Mouse (Mus musculus): ENCODE data around the gene Ins2. TPM values are rescaled to one million over a fixed set of nuclear protein-coding genes. Genes with fewer than 3 reads are reported as not detected.
A peak's percentile ranks its signal among the peaks of the same experiment; 100 is the strongest.

The Ins2 gene
- total RNA-seq (2015) (not detected in 2 replicates), total RNA-seq (2017) (not detected in 2 replicates)

DNA sequence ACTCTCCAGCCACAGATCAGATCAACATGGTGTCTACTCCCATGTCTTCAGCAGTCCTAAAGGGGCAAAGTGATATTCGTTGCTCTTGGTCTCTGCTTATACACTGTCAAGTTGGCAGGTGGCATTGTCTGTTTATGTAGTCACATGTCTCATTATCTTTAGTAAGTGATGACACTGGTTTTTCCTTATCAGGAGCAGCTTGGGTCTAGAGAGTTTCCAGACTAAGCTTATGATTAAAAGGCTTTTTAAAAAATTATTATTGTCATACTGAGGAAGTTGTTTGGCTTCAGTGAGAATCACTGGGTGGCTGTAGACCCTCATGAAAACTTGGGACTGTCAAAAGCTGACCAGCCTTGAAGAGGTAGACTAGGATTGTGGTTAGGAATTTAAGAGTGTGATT is at the start of gene Ins2:
TSS of gene Ins2 (minus strand) at position 101 of the 400 bp plus-strand sequence.
- no peak for ATAC-seq (ENCODE audit: poor library complexity, severe bottlenecking)

DNA sequence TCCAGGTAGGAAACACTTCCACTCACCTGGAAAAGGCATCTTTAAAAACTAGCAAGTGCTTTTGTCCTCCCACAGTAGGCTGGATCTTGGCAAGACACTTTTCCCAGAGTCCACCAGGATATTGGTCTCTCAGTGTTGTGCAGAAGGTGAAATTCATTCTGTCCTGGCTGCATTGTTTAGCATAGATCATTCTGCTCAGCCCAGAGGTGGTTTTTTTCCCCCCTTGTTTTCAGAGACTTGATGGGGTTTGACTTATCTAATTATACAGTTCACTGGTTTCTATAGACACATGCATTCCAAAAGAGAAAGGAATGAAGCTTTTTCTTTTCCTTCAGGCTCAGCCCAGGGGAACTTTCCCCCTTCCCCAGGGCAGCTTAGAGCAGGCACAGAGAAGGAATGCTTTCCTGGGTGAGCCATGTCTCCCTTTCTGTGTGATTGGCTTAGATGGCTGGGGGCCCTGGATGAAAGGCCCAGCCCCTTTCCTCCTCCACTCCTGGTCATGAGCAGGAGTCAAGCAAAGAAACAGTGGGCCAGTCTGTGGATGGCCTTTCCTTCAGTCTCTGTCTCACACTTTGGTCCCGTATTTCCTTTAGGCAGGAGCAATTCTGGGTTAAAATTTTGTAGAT is 49.6 kb upstream of the Ins2 start:
- ATAC-seq (ENCODE audit: poor library complexity, severe bottlenecking), result no peak

DNA sequence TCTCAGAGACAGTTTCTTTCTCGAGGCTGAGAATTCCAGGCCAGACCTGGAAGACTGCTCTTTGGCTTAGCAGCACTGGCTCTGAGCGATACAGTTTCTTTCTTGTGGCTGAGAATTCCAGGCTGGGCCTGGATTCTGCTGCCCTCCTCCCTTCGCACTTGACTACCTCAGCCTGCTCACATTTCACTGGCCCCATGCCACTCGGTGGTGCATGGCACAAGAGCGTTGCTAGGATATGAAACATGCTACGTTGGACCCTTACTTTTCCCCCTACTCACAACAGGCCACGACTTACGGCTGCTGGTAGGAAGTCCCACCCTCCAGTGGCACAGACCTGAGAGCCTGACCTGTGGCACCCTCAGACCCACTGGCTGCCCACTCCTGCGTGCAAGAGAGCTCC is 46.5 kb upstream of the Ins2 start:
- ATAC-seq (ENCODE audit: poor library complexity, severe bottlenecking), result no peak

DNA sequence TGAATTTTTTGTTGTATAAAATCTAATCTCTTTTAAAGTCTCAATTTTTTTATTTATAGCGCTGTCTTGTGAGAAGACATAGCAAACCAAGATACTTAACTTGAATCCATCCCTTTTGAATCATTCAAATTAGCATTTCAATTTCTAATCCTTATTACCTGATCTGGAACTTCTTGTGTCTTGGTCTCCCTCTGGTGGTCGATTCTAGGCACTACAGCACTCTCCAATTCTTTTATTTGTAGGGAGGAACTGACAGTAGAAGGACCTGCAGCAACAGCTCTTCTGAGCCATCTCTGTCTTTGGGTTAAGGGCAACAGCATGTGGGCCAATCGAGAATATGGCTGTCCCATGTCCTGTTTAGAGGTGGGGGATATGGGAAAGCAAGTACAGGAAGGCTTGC is 5.4 kb downstream of the Ins2 start:
- ATAC-seq (ENCODE audit: poor library complexity, severe bottlenecking), result peak; percentile 82

DNA sequence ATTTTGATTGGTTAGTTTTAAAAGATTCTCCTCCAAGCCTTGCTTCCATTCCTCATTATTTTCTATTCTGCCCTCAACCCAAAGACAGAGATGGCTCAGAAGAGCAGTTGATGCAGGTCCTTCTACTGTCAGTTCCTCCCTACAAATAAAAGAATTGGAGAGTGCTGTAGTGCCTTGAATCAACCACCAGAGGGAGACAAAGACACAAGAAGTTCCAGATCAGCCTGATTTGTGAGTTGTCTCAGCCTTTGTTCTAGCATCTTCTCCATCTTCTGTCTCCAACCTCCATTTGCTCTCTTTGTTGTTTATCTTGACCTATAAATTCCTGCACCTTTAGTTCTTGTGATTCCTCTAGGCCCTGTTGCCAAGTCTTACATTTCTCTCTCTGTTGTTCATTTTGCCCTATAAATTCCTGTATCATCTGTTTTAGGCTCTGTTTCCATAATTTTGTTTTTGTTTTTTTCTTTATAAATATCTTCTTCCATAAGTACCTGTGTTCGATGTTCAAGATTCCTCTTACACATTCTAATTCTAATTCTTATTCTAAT is 6.2 kb downstream of the Ins2 start:
- ATAC-seq (ENCODE audit: poor library complexity, severe bottlenecking), result peak; percentile 86

DNA sequence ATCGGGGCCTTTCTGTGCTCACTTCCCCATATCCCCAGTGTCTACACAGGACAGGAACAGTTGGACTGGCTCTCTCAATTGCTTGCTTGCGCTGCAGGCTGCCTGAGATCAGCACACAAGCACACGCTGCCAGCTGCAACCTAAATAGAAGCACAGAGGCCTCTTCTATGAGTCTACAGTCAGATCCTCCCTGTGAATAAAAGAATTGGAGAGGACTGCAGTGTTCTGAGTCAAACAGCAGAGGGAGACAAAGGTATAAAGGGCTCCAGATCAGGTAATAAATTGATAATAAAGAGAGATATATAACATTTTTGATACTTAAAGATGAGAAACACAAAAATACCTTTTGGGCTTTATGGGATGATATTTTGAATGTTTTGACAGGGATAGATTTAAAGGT is 17.2 kb downstream of the Ins2 start:
- no peak for ATAC-seq (ENCODE audit: poor library complexity, severe bottlenecking)

DNA sequence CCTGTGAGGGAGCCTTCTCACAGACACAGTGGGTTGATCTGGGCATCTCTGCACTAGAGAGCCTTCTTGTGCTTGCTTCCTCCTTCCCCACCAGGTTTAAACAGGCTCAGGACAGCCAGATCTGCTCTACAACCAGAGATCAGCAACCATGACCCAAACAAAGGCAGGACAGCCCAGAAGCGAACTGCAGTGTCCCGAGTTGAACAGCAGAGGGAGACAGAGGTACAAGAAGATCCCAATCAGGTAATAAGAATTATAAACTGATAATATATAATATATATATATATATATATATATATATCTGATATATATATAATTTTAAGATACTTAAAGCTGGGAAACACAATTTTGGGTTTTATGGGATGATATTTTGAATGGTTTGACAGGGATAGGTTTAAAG is 22.5 kb downstream of the Ins2 start:
- peak; percentile 59; the same call in 1 of the 2 replicates for ATAC-seq (ENCODE audit: poor library complexity, severe bottlenecking)

DNA sequence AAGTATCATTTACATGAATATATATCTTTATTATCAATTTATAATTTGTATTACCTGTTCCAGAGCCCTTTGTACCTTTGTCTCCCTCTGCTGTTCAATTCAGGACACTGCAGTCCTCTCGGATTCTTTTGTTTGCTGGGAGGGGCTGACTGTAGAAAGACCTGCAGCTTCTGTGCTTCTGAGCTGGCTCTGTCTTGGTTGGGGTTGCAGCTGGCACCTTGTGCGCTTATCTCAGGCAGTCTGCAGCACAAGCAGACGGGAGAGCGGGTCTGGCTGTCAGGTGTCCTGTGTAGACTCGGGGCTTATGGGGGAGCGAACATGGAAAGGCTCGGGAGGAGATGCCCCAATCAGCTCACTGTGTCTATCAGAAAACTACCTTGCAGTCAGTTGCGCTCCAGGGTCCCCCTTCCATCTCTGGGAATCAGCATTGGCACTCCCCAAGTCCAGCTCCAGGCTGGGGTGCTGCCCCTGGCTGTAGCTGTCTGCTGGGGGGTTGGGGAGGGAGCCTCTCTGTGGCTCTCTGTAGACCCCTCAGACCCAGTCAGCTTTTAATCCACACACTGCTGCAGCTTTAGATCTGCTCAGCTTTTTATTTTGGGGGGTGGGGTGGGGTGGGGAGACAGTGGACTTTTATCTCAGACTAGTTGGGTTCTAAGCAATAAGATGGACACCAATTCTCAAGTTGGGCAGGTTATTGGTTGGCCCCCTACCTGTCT is 28.2 kb downstream of the Ins2 start:
- peak; percentile 60; the same call in 1 of the 2 replicates for ATAC-seq (ENCODE audit: poor library complexity, severe bottlenecking)

DNA sequence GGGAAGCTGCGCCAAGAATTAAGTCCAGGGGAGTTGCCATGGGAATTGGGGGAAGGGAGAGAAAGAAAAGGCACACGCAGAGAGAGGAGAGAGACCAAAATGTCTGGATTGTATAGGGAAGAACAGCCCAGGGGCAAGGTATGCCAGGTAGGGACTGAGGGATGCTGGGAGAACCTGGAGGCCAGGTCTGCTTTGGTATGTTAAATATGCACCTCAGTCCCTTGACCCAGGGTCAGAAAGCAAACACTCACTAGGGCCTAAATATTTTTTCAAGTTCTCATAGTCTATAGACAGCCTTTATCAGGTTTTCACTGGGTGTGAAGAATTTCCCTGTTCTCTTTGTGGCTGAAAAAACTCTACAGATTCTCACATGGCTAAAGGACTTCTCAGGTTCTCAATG is 36.3 kb downstream of the Ins2 start:
- no peak for ATAC-seq (ENCODE audit: poor library complexity, severe bottlenecking)

DNA sequence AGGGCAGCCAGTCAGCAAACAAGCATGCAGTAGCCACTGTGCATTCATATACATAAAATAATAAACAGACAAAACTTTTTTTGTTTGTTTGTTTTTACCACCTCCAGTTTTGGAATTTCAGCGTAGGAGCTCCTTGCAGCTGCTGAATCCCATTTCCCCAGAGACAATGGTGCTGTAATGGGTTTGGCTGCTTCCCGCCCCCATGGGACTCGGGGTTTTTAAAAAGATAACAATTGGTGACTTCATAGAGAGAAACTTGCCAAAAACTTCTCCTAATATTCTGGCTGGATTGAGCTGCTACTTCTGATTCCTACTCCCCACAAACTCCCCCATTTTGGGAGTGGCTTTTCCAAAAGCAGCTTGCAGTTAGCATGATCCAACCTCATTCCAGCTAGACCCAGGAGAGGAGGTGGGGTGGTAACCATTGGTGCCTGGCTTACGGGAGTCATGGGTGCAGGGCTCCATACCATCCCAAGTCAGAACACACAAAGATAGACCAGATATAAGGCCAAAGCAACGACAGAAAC is 43.8 kb downstream of the Ins2 start:
- no peak for ATAC-seq (ENCODE audit: poor library complexity, severe bottlenecking)

DNA sequence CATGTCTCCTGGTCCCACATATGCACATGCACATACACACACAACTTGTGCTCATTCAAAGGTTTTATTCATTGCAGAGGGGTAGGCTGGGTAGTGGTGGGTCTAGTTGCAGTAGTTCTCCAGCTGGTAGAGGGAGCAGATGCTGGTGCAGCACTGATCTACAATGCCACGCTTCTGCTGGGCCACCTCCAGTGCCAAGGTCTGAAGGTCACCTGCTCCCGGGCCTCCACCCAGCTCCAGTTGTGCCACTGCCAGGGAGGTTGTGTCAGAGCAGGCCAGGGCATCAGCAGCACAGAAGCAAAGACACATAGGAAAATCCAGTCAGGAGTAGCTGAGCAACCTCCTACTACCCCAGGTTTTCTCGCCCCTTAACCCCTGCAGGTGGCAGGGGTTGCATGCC is 64.6 kb downstream of the Ins2 start:
- ATAC-seq (ENCODE audit: poor library complexity, severe bottlenecking), result no peak

DNA sequence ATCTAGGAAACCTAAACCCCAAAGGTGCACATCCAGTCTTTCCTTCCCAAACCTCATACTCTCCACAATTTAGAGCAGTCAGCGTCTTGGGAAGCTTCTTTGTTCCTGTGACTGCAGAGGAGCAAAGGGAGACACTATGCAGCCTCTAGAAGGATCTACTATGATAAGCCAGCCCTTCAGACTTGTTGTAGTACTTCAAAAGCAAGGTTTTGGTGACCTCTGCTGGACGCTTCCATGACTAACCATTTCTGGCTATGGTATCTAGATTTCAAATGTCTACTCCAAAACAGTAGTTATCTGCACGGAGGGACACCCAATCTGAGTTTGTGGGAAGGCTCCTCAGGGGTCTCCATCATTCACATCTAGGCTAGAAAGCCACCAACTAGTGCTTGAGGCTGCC is 67.5 kb downstream of the Ins2 start:
- ATAC-seq (ENCODE audit: poor library complexity, severe bottlenecking), result no peak

DNA sequence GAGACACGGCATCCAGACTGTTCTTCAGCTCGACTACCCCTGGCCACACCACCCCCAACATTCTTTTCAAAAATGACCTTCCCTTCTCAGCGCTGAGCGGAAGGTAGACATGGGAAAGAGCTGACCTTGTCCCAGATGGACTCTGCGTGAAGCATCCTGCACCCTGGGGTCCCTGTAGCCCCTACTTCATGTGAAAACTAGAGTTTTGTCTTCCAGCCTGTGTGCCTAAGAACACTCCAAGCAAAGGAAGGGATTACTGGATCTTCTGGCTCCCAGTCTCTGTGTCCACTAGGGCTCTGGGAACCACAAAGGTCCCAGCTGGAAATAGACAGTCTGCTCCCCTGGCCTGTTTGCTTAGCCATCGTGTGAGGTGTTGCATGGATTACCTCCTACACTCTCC is 68.0 kb downstream of the Ins2 start:
- ATAC-seq (ENCODE audit: poor library complexity, severe bottlenecking), result no peak

DNA sequence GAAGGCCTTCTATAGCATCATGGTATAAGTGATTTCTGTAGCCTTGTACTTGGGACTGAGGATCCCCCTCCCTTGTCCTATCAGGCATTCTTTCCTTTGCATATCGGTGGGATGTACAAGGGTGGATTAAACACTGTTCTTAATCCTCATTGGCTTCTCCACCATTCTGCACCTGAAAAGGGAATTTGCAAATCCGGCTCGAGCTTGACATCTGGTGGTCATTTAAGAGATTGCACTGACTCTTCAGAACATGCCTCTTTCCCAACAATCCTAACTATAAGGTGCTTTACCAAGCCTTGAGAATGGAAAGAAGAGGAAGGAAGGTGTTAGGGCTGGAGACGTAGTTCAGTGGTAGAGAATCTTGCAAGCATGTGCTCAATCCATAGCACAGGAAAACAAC is 71.1 kb downstream of the Ins2 start:
- peak; percentile 63 for ATAC-seq (ENCODE audit: poor library complexity, severe bottlenecking)

DNA sequence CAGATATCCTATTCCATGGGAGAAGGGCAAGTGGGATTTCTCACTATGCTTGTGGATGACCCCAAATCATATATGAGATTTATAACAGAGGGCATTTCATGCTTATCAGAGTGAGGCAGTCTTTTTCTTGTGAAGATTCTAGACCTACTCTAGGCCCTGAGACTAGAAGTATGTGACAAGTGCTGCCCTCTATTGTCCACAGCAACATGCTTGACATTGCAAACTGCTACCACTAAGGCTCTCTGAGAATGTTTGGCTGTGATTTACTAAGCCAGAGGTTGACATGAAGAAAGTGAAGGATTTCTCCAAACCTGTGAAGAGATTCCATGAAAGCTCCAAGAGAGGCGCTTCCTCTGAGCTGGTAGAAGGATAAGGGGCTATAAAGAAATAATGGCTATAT is 72.1 kb downstream of the Ins2 start:
- ATAC-seq (ENCODE audit: poor library complexity, severe bottlenecking), result no peak

DNA sequence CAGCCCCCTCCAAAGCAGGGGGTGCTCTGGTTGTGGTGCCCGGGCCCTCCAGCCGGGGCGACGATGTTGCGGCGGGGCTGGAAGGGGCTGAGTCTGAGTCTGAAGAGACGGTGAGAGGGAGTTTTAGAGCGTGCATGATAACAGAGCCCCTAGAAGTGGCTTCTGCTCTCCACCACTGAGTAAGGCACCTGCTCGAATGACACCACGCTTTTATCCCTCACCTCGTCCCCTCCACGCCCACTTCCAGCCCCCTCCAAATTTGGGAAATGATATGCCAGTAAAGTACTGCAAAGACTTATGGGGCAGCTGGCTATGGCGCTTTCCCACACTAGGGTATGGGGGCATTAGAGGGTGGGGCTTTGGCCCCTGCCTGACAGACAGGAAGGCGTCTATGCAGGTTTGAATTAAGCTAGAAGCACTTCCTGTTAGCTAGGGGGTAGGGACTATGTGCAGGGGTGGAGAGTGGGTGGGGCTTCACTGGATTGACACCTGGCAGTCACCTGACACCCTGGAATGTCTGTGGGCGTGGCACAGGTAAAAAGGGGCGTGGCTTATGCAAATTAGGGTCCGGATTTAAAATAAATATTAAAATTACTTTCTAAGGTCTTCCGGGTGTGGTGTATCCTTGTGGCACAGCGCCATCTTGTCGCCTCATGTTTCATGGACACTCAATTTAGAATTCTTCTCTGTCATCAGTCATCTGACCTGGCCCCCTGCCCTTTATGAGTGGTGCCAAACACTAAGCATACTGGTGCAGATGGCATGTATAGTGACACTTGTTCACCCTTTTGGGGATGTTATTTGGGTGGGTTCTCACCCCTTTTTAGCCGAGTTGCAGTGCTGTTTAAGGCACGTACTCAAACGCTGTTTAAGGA is 73.2 kb downstream of the Ins2 start, which contains the start of gene Gm49394:
TSS of gene Gm49394 (minus strand) at position 192 of the 875 bp plus-strand sequence.
- ATAC-seq (ENCODE audit: poor library complexity, severe bottlenecking), result no peak

DNA sequence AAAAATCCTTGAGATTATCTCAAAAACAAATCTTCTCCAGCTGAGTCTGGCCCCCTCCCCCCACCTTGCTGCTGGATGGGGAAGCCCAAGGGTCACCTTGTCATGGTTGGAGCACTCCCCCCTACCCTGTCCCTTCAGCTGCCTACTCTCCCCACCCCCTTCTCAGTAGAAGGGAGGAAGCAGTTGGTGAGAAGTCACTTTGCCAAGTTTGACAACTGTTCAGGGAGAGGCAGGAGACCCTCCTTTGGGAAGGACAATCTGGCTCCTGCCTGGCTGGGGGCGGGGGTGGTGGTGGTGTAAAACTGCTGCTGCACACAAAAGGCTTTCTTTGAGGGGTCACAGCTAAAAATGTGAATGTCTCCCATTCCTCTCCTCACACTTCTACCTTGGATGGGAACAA is 74.9 kb downstream of the Ins2 start:
- no peak for ATAC-seq (ENCODE audit: poor library complexity, severe bottlenecking)

DNA sequence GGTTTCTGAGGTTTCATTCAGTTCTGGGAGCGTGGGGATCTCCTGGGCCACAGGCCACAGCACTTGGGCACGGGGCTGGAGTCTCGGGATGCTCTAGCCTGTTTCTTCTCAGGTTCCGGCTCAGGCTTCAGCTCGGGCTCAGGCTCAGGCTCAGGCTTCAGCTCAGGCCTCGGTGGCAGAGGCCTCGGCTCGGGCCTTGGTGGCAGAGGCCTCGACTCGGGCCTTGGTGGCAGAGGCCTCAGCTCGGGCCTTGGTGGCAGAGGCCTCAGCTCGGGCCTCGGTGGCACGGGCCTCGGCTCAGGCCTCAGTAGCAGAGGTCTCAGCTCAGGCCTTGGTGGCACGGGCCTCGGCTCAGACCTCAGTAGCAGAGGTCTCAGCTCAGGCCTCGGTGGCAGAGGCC is 75.7 kb downstream of the Ins2 start:
- no peak for ATAC-seq (ENCODE audit: poor library complexity, severe bottlenecking)

DNA sequence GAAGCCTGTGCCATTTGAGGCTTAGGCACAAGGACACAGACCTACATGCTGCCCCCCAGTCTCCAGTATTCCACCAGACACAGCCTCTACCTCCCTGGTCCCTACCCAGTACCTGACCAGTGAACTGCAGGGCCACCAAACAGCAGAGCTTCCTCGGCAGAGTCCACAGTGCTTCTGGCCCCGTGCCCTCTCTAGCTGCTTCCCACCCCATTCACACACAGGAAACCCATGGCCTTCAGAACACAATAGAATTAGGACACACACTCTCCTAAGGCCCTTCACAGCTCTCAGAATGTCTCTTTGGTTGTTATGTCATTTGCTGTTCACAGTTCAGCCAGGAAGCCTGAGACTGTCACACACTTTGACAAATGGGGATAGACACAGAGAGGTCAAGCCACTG is 76.5 kb downstream of the Ins2 start, which contains the start of gene Igf2:
TSS of gene Igf2 (minus strand) at position 158 of the 400 bp plus-strand sequence.
- ATAC-seq (ENCODE audit: poor library complexity, severe bottlenecking), result no peak

DNA sequence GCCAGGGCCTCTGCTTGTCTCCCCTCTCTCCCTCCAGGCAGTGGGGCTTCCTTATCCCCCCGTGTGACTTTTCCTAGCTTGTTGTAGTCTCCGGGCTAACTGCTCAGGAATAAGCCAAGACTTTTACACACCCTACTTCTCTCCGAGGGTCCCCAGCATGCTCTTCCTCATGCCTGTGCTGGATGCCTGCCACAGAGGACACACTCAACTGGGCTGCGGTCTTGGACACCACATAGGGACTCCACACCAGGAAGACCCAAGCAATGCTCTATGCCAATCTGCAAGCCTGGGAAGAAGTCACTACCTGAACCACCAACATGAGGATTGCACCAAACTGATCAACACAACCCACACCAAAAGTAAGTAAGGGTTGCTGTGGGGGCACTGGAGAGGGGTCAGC is 77.1 kb downstream of the Ins2 start:
- no peak for ATAC-seq (ENCODE audit: poor library complexity, severe bottlenecking)

DNA sequence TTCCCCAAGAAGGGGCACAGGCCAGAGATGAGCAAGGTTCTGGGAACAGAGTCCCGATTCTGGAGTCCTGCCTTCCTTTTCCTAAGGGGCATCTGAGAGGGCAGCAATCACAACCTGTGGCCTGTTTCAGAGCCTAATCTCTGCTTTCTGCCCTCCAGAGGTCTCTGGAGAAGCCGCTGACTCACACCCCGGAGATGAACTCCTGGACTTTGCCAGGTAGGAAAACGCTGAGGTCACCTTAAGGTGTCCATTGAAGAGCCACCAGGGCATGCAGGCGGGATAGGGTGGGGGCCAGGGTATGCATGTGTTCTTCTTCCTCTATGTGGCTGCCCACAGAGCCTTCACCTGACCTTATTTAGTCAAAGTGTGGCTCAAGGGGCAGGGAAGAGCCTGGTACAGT is 77.8 kb downstream of the Ins2 start:
- no peak for ATAC-seq (ENCODE audit: poor library complexity, severe bottlenecking)

Measured in megakaryocyte, adult 5-6 weeks (primary cell).